Mouse (Mus musculus) cerebellum, adult (tissue): ENCODE data around the gene Tgfa.

ENCODE experiments used
- ATAC-seq: cut with Nextera tagmentation; 2 replicates; pipeline ENCODE4 v1.9.2; 2017; ENCODE audit warnings: mild to moderate bottlenecking, moderate library complexity, mixed read lengths; ENCODE audit not compliant: insufficient number of reproducible peaks, low FRiP score, low TSS enrichment

Gene Tgfa

DNA sequence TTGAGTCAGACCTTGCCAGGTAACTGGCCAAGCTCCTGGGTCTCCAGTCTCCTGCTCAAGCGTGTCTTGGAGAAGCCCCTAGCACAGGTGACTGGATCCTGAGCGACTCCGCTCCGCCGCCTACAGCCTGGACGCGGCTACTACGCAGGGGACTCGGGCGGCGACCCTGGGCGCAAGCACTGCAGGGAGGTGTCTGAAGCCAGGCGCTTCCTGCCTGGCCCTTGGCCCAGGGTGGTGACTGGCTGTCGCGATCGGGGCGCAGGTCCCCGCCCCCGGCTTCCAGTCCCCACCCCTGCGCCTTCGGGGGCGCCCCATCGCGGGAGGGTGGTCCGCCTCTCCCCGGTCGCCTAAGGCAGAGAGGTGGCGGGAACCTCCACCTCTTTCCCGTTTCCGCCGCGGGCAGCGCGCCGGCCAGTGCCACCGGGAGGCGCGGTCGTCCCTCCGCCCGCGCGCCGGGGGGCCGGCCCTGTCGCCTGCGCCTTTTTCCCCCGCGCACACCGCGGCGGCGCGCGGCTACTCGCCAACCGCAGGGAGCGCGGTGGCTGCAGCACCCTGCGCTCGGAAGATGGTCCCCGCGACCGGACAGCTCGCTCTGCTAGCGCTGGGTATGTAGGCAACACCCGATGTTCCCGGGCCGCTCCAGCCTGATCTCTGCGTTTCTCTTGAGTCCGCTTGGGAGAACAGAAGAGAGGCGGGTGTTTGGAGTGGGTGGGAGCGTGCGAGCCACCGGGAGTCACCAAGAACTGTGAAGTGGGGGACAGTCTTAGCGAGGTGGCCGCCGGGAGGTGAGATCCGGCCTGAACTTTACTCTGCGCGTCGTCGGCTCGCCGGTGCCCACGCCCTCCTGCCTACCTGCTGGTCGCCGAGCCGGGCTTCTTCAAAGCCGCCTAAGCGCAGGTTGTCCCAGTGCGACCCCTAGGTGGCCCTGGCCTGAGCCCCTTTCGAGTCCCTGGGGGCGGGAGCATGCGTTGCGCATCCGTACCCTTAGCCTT, at the start of gene Tgfa:
TSS of gene Tgfa (plus strand) at position 283 of the 992 bp plus-strand sequence.
- peak; percentile 34 for ATAC-seq

DNA sequence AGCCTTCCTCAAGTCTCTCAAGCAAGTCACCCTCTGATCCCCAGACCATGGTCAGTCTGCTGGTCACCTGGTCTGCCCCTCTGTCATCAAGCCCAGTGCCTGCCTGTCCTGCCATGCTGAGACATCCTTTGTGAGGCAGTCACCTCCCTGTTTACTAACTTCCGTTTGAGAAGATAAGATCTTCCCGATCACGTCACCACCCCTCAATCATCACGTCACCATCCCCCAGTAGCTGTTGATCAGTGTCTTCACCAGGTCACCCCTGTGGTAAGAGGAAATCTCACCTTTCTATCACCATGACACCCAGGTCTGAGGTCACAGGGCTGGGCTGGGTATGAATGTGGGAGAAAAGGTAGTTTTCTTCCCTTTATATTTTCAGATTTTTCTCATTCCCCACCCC, 46.5 kb upstream of the Tgfa start:
- no peak for ATAC-seq

DNA sequence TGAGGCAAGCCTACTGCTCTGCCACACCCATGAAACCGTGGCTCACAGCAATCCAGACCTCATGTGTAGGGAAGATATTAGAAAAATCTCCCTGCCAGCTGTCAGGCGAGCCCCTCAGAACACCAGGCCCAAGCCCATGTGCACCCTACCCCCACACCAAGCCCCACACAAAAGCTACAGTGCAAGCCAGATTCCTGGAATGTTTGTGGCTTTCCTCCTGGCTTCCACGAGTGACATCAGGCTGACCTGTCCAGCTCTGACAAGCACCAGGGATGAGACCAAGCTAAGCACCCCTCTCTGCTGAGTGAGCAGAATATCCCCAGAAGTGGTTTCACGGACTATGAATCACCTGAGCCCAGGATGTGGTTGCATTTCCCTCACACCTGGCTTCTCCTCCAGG, 46.0 kb upstream of the Tgfa start:
- ATAC-seq, result no peak

DNA sequence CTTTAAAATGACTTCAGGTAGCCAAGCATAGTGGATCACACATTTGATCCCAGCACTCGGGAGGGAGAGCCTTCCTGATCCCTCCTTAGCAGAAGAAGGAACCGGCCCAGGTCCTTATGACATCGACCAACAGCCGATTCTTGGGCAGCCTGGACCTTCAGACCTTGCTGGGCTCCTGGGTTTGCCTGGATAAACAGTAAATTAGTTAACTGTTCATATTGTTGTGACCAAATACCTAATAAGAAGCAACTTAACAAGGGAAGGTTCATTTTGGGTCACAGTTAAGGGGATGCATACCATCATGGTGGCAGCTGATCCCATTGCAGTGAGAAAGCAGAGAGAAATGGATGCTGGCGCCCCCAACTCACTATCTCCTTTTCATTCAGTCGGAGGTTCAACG, 42.3 kb upstream of the Tgfa start:
- no peak for ATAC-seq

DNA sequence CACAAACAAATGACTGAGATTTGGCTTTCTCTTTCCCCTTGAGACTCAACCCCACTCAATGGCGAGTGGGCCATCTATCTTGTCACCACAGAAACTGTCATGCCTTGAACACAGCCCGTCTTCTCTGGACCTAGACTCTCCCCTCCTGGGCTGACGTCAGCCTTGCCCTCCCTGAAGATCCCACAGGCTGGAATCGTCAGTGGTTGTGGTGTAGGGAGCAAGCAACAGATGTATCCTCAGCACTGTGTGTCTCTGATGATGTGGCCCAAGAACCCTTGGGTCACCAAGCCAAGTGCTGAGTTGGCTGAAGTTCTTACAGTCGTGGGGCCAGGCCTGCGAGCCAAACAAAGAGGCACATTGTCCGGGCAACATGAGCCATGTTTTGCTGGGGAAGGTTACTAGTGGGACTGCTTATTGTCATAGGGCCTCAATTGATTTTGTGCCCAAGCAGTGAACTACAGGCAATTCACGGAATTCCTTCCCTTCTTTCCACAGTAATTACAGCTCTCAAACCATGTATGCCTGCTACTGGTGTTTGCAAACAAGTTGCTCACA, 41.5 kb upstream of the Tgfa start:
- ATAC-seq, result no peak

DNA sequence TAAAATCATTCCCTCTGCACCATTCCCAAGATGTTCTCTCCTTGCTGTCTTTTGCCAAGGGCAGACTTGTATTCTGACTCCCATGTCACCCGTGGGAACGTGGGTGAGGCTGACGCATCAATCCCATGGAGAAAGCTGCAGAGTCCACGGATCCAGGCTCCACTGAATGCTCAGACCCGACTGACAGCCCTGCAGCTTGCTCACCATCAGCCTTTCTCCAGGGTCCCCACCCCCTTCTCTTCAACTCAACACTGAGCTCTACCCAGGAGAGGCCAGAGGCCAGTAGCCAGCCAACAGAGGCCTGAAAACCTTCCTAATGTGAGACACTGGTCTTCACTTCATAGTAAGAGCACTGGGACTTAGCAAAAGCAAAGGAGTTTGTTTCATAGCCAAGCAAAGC, 41.0 kb upstream of the Tgfa start:
- no peak for ATAC-seq

DNA sequence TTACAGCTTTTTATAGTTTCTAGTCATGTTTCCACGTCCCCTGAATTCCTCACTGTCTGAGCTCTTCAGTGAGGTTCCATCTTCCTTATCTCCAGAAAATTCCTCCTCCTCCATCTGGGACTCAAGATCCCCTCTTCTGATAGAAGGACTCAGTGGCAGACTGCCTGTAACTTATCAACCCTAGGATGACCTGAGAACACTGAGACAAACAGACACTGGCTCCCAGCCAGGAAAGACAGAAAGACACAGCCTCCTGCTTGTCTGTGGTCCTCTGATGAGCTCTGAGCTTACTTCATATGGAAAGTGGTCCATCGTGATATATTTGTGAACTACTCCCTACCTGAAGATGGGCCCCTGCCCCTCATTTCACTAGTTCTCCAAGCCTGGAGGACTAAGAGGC, 40.5 kb upstream of the Tgfa start:
- ATAC-seq, result no peak

DNA sequence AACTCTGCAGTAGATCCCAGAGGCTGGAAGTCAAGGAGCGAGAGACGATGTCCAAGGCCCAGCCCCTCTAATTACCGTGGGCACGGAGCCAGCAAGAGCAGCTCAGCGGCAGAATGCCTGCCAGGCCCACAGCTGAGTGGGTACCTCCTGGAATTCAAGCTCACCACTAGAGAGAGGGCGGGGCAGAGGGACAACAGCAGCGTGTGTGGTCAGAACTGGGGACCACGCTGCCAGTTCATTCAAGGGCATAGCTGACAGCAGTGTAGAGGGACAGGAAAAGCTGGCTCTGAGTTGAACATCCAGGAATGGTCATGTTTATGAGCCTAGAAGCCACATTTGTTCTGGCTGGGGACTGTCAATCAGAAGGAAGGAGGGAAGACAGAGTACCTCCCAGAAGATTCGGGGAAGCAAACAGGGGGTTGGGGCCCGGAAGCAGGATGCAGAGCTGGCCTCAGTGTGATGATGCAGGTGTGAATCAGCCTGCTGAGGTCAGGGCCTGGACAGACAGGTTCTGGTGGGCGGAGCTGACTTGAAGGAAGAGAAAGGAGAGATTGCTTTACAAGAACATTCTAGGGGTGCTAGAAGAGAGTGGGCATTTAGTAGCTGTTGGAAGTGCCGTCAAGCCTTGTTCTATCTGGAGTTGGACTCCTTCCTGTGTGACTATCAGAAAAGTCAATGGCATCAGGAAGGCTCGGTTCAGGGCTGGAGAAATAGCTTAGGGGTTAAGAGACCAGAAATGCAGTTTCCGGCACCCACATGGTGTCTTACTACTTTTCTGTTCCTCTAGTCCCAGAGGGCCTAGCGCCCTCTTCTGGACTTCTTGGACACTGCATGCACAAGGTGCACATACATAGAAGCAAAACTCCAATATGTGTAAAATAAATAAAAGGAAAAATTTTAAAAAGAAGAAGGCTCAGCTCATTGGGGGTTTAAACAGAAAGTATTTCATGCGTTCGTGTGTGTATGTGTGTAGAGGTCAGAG, 37.5 kb upstream of the Tgfa start:
- no peak for ATAC-seq

DNA sequence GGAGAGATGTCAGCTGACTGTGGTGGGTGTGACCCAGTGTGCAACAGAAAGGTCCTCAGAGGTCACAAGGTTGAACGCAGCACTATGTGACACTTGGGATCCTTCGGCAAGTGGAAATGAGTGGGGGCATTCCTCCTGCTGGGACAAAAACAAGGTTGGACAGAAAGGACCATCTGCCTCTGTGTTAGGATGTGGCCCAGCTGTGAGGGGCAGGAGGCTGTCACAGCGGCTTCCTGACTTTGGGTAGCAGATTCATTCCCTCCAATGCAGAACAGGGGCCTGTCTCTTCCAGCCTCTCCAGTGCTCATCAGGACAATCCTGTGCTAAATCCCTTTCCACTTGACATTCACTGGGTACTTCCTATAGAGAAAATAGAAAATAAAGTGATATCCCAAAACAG, 34.1 kb upstream of the Tgfa start:
- no peak for ATAC-seq

DNA sequence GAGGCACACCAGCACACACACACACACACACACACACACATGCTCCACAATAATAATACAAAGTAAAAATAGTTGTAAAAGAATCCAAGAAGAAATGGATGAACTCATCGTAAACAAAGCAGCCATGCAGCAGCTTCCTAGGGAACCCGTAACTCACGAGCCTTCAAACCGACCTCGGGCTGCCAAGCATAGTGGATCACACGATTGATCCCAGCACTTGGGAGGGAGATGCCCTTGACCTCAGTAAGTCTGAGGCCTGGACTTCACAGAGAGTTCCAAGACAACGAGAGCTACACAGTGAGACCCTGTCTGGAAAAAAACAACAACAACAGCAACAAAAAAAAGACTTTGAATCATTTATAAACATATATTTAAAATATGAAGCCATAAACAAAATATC, 33.4 kb upstream of the Tgfa start:
- ATAC-seq, result no peak

DNA sequence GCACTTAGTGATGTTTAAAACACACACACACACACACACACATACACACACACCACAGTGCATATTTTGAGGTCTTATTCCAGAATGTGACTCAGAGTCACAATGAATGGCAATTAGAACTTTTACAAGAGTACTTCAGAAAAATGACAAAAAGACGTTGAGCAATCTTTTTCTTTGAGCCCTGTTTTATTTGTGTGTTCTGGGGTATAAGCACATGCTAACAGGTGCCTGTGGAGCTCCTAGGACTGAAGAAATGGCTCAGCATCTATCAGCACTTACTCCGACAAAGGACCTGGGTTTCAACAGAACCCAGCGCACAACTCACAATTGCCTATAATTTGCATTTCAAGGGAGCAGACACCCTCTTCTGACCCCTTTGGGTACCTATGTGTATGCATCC, 31.0 kb upstream of the Tgfa start:
- no peak for ATAC-seq

DNA sequence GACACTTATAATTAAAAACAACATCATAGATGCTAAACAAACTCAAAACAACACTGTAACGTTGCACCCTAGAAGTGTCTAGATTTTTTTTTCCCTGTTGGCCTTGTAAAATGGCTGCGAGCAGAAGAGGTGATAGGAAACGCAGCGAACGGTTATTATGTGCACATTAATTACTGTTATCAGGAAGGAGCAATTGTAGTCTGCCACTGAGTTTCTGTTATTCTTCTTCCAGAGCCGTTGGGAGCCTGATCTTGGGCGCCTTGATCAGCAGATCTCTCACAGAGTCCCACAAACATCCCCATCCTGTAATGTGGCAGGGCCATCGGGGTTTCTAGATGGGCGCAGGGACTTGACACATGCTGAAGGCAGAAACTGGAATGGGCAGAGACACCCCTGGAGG, 28.6 kb upstream of the Tgfa start:
- no peak for ATAC-seq

DNA sequence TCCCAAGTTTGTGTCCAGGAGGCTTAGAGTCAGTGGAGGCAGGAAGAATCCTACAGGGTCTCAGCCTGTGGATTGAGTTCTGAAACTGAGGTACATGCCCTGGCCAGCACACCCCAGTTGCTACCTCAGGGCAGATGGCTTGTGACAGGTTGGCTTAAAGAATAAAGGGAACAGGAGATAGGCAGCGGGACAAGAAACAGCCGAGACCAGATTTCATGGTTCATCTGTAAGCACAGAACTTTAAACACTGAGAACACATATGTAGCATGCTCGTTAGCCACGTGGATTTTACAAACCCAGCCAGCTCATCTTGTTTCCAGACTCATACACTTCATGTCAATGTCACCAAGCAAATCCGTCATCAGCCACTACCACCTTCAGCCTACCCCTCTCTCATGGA, 27.2 kb upstream of the Tgfa start:
- no peak for ATAC-seq

DNA sequence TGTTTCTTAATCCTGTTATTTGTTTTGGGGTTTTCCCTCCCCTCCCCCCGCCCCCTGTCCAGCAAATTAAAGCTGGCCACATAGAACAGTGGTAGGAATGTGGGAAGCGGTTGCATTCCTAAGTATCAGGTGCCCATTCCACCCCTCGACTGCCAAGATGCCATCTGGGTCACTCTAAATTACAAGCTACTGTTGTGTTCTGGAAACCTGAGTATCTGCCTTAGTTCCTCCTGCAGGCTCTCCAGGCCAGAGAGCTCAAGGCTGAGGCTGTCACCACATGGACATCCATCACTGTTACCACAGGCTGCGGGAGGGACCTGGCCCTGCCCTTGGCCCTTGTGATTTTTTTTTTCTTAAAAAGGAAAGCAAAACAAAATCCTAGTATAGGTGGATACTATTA, 25.9 kb upstream of the Tgfa start:
- no peak for ATAC-seq

DNA sequence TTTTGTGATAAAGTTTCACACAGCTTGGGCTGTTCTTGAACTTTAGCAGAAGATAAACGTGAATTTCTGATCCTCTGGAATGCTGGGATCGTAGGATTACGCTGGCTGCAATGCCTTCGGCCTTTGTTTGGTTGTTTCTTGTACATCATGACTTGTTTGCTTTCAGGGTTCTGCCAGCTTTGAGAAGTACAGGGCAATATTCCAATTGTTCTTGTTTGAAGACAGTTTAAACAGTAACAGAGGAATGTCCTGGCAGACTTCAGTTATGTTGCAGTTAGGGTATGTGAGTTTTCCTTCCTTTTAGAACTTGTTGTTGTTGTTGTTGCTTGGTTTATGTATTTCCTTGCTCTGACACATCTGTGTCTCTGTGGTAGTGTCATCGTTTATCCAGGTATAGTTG, 18.8 kb upstream of the Tgfa start:
- no peak for ATAC-seq

DNA sequence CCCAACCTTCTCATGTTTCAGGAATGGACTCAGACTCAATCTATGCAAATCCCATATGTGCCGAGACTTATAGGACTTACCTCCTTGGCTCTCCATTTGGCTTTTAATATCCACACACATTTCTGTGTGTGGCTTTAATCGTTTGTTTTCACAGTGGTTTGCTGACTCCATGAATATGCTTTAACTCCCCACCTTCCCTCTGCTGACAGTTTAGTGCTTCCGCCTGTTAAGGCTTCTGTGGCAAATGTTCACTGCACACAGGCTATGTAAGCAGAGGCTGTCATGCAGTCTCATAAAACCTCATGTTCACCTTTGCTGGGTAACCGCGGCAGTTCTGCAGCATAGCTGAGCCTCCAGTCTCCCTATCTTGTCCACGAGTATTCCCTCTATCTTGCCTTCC, 18.3 kb upstream of the Tgfa start:
- no peak for ATAC-seq

DNA sequence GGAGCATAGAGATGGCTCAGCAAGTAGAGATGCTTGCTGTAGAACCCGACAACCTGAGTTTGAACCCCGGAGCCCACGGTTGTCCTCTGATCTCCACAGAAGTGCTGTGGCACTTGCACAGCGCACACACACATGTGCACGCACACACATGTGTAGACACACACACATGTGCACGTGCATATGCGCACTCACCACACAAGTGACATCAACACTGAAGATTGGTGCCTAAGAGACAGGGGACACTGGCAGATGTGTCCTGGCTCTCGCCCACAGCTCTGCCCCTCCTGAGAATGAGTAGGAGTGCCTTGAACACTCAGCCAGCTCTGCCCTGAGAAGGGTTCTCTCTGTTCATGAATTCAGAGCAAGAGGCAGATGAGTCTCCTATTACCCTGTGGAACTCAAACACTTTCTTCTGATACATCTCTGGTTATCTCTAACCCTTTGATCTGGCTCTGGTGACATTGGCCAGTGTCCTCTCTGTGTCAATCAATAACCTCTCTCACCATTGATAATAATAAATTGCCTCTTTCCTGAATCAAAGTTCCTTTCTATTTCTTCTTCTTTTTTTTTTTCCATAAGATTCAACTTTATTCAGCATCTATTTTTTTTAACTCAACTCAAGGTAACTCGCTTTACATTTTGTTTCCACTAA, 17.6 kb upstream of the Tgfa start:
- ATAC-seq, result no peak

DNA sequence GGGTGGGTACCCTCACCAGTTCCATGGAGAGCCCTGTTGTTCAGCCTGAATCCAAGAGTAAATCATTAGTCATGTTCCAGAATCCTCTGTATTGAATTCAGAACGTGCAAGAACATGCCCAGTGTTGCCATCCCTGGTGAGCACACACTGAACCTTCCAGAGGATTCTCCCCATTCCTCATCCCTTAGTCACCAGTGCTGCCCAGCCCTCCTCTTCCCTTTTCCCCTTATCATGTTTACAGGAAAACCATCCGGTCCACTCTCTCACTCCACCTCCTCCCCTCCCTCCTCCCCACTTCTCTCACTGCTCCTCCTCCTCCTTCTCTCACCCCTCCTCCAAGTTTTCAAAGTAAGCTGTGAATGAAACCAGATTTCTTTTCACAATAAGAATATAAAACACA, 14.4 kb upstream of the Tgfa start:
- no peak for ATAC-seq

DNA sequence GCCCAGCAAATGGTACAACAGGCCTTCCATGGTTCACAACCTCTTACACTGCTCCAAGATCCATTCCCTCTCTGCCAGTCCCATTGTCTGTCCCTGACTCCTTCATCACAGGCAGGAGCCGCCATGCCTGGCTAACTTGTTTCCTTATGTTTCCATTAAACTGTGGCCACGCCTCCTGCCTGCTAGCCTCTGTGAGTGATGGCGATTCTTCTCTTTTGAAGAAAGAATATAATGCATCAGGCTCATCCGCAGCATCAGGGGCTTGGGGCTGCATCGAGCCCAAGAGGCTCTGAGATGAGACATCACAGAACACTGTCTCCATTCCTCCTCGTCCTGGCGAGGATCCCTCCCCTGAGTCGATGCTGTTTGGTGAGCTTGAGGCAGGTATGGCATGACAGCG, 13.0 kb upstream of the Tgfa start:
- ATAC-seq, result no peak

DNA sequence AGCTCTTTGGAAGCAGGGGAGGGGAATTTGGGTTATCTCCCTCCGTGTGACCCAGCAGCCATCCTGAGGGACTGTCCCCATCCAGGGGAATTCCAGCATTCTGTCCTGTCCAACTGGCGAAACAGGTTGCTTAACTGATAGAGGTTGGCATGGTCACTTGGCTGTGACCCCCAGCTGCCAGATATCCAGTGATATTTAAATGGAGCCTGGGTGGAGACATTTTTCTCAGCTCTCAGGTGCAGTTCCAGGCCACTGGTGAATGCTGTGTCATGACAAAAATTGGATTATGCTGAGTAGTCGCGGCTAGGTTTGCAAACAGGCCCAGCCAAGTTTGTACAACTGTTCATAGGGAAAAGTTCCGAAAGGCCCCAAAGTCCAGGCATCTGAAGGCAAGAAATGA, 12.4 kb upstream of the Tgfa start:
- no peak for ATAC-seq
